Mouse (Mus musculus): ENCODE data around the gene Shq1.

The Shq1 gene

DNA sequence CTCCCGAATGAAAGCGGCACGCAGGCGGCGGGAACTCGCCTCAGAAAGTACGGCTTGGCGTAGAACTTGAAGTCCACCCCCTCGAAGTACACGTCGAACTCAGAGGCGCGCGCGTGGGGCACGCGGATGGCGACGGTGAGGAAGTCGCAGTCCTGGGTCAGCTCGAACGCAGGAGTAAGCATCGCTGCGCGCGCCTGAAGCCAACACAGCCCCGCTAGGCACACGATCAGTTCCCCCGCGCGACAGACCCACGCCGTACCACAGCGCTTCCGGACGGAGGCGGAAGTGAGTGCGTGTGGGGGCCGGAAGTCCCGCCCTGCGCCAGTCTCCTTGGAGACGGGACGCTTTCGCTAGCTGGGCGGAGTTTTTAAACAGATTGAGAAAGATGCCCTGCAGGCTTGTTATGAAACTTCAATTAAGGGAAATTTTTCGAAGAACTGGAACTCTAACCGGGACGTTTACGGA is at the start of gene Shq1:
Shq1 (minus strand) TSS at position 278 of the 465 bp plus-strand sequence.
- peak; percentile 88 for DNase-seq (ENCODE audit: low spot score)

DNA sequence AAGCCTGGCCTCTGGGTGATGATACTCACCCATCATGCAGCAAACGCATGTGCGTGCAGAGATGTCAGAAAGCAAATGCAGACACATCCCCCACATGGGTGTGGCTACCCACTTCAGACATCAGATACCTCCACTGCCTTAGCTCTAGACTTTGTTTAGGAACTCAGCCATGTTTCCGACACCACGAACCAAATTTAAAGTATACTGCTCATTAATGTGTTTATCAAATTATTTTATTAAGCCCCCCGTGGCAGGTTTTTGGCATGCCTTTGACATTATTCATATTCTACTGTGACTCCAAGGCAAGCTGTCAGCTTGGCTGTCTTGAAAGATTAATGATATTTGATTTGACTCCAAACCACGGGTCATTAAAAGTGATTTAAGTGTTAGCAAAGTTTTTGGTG is 49.1 kb upstream of the Shq1 start:
- DNase-seq (ENCODE audit: low spot score) = no peak

DNA sequence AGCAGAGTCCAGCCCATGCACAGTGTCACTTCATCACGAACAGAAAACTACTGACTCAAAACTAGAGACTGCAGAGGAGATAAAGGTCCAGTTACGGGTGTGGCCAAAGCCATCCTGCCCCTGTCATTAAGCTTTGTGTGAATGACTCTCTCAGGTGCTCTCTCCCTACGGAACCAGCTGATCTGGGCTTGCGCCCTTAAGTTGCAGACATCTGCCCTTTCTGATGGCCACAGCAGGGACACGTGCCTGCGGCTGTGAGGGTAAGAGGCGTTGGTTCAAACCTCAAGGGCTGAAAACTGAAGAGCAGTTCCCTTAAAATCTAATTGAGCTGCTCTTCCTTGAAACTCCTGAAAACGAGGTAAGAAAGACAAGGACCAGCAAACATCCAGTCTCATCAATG is 45.9 kb upstream of the Shq1 start:
- no peak for DNase-seq (ENCODE audit: low spot score)

DNA sequence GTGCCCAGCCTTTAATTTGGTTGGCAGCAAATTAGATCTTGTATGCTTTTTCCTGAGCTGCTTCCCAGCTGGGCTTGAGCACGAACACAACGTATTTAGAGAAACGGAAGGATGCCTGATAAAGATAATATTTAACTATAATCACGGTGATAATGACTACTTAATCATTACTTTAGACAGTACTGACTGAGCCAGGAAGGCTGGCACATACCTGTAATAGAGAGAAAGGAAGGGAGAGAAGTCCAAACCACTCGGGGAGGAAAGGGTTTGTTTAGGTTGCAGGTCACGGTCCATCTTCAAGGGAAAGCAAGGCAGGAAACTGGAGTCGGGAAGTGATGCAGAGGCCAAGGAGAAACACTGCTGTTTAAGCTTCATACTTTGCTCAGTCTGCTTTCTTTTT is 45.2 kb upstream of the Shq1 start:
- no peak for DNase-seq (ENCODE audit: low spot score)

DNA sequence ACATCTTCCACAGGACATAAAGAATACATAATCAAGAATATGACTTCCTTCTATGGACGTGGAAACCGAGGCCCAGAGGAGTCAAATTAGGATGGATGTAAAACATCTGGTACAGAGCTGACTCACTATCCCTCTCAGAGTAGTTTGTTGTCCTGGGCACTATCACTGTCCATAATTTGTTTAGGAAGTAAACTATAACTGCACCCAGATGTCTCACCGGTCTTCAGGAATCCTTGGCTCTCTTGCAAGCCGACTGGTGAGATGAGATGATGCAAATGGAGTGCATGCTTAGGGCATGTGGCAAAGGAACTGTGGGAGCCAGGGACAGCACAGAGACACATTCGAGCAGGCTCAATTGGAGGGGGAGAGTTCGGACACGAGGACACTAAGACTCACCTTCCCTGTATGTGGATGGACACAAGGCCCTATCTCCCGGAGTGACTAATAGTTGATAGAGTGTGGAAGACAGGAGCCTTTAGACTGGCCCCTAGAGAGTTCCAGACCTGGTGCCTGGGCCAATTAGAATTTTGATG is 44.4 kb upstream of the Shq1 start:
- no peak for DNase-seq (ENCODE audit: low spot score)

DNA sequence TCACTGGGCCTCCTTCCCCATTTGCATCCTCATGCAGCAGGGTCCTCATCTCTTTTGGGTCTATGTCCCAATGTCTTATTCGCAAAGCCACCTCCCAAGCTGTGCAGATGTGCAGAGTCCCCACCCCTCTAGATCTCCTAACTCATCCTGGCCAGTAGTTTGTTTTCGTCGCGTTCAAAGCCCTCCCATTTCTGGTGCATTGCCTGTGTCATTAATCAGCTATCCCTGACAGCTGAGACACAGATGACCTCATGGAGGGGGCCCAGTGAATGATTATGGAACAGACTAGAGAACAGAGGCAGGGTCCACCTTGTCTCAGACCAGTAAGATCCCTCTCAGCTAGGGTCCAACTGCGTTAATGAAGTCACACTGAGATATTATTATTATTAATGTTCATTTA is 39.9 kb upstream of the Shq1 start:
- no peak for DNase-seq (ENCODE audit: low spot score)

DNA sequence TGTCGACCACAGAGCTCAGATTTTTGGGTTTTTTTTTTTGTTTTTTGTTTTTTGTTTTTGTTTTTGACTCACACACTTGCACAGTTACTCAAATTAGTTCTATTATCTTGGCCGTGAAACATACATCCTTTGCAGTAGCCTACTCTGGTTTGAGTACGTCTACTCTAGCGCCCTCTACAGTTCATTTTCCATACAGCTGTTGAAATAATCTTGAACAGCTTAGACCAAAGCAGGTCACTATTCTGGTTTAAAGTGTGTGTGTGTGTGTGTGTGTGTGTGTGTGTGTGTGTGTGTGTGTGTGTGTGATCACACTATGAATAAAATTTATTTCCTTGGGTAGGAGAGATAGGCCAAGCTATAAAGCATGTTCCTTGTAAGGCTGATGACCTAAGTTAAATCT is 39.2 kb upstream of the Shq1 start:
- no peak for DNase-seq (ENCODE audit: low spot score)

DNA sequence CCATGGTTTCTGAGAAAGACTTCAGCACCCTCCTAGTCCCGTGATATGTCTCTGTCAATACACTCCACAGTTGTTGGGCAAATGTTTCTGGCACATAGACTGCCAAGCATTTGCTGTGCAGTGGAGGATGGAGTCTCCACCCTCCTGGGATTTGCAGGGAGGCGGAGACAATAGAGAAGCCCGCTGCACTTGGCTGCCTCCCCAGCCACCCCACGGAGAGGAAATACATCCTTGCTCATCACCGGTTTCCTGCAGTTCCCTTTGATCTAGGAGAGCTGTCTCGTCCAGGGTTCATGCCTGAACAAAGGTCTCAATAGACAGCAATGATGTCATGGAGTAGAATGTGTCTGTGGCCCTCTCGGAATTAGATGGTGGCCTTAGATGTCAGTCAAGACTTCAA is 38.5 kb upstream of the Shq1 start:
- DNase-seq (ENCODE audit: low spot score) = peak; percentile 47

DNA sequence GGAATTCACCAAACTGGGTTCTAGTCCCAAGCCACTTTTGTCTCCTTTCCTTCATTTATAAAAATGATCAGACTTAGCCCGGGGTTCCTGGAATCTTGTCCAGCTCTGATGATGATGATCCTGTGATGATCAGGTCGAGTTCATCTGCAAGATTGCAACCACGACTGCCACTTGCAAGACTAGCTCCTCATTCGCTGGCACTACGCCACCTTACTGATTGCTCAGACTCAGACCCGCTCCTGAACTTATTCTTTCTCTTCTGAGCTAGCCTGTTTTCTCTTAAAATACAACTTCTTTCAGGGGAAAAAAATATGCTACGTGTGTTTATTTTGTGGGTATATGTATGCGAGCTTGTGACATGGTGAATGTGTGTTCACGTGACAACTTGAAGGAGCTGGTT is 38.0 kb upstream of the Shq1 start:
- DNase-seq (ENCODE audit: low spot score) = no peak

DNA sequence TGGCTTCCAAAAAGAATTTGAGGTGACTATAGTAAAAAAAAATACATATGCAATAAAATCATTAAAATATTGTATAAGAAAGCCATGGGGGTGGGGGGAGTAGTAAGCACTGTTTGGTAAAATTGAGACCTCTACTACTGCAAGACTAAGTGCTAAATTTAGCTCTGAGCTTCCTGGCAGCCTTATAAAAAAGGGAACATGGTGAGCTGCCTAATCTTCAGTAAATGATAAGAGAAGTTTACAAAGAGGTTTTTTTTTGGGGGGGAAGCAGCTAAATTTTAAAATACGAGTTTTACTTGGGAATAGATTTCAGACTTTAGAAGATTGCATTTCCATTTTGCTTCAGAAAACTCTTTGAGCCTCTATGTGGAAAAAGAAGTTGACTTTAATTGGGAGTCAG is 37.3 kb upstream of the Shq1 start:
- DNase-seq (ENCODE audit: low spot score) = no peak

DNA sequence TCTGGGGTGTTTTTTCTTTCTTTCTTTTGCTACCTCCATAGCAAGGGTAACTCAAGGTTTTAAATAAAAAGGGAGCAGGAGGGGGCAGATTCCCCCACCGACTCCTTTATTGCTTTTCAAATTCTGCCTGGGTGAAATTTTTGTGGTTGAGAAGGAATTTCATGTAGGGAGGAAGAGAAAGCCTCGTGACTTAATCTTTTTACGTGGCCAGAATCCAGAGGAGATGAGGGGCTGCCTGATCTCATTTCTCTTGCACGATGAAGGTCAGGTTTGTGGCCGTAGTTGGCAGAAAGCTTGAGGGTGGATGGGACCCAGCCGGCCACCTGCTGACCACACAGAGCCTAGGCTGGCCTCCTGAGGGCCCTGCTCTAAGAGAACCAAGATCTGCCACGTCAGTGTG is 36.6 kb upstream of the Shq1 start:
- DNase-seq (ENCODE audit: low spot score) = peak; percentile 35

DNA sequence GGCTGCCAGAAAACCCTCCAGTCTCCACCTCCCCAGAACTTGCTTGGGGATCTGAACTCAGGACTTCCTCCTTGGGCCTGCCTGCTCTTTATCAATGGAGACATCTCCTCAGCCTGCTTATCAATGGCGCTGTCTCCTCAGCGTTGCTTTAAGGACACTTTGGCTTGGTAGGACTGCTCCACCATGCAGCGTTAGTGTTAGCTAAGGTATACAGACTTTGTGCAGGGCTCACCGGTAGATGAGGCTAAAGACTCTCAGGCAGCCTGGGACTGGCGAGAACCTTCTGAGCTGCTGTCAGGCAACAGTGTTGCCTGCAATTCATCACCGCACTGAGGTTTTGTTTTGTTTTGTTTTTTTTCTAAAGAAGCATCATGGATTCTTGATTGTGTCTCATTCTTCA is 35.9 kb upstream of the Shq1 start:
- no peak for DNase-seq (ENCODE audit: low spot score)

DNA sequence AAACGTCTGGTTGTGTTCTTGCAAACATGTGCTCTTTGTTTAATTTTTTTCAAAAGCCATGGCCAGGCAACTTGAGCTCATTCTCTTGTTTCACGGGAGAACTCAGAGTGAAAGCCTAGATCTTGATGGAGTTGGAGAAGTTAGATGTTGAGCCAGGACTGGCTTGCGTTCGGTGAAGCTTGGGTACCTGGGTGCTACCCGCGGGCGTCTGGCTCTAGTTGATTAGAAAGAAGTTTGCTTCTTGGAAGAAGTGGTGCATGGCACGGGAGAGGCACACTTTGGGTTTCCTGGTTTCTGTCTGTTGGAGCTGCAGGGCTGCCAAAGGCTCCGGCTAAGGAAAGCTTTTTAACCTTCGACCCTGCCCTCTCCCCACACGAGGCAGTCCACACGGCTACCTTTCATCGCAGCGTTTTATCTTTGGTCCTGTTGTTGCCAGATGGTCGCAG is 34.4 kb upstream of the Shq1 start:
- no peak for DNase-seq (ENCODE audit: low spot score)

DNA sequence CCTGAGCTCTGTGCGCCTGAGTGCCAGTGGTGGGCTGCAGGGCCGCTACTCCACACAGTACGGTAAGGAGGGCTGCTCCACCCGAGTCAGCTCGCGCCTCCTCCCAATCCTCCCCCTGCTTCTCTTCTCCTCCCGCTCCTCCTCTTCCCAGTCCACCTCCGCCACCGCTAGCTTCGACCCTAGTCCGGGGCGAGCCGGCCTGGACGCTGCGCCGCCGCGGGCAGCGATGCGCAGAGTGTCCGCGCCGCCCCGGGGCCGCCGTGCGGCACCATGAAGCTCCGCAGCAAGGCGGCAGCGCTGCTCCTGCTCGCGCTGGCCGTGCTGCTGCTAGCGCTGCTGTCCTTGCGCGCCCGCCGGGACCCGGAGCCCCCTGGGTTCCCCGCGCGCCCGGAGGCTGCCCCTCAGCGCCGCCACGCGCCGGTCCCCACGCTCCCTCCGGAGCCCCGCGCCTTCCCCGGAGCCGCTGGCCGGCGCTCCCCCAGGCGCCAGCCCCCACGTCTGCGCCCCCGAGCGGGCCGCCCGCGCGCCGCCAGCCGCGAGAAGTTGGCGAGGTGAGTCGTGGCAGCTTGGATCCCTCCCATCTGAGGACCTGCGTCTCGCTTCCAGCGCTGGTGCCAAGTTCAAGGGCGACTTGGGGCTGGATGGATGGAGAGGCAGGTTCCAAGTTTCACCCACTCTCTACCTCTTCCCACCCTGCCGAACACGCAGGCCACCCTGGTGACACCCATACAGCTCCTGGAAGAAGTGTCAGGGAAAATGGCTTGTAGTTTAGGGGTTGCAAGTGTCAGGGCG is 33.8 kb upstream of the Shq1 start, which contains the start of gene Gxylt2:
Gxylt2 (plus strand) TSS at position 161 of the 792 bp plus-strand sequence.
- DNase-seq (ENCODE audit: low spot score) = peak; percentile 48

DNA sequence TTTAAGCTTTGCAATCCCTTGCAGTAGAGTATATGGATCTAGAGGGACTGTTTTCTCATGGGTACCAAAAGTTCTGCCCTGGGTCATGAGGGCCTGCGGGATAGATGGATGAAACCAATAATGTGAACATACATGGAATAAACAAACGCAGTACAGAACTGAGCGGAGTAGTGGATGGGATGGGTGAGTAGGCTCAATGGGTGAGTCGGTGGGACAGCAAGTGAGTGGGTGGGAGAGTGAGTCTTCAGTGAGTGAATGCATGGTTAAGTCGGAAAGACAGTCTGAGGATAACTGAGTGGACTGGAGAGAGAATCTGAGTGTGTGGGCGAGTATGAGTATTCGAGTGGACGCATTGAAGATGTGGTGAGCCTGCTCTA is 33.2 kb upstream of the Shq1 start:
- DNase-seq (ENCODE audit: low spot score) = no peak

DNA sequence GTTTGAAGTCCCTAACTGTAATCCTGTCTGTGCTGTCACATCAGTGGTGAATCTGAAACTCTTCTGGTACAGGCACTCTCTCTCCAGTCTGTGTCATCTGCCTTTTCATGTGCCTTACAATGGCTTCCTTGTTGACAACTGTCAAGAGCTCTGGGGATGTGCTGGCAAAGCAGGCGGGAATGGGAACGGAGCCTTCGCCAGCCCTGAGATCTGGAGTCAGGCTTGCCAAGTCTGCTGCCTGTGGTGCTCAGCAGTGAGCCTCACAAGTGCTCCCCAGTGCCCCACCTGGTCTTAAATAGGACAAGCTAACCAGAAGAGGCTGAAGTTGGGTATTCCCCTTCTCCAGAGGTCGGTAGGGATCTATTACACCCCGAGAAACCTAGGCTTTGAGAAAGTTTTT is 29.8 kb upstream of the Shq1 start:
- DNase-seq (ENCODE audit: low spot score) = no peak

DNA sequence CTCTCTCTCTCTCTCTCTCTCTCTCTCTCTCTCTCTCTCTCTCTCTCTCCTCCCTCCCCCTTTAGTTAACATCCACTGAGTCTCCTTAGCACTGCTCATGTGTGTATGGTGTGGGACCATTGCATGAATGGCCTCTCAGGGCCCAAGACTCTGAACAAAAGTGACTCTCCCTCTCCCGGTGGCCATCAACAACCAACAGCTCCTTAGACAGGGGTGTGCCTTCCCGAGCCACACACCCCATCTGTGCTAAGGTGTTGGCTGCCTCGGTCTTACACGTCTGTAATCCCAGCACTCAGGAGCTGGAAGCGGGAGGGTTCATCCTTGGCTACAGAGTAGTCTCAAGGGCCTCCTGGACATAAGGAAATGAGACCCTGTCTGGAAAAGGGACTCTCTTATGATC is 29.0 kb upstream of the Shq1 start:
- DNase-seq (ENCODE audit: low spot score) = no peak

DNA sequence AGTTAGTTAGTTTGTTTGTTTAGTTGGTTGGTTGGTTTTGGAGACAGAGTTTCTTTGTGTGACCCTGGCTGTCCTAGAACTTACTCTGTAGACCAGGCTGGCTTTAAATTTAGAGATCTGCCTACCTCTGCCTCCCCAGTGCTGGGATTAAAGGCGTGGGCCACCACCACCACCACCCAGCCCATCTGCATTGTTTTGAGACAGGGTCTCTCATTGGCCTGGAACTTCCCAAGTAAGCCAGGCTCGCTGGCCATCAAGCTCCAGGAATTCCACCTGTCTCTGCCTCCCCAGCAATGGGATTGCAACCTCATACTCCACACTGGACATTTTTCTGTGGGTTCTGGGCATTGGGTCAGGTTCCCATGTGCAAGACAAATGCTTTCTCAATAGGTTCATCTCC is 15.4 kb upstream of the Shq1 start:
- DNase-seq (ENCODE audit: low spot score) = no peak

DNA sequence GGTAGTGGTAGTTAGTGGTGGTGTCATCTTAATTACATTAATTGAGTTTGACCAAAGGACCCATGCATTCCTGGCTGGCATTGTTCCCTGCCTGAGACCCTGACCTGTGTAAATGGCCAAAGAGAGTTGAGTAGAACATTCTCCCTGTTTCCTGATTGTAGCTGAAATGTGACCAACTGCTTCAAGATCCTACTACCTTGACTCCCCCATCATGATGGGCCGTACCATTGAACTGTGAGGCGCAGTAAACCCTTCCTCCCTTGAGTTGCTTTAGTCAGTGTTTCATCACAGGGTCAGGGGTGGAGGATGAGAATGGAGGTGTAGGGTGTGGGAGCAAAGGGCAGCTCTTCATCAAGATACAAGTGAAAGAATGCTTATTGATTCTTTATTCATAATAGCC is 7.7 kb upstream of the Shq1 start:
- DNase-seq (ENCODE audit: low spot score) = no peak

DNA sequence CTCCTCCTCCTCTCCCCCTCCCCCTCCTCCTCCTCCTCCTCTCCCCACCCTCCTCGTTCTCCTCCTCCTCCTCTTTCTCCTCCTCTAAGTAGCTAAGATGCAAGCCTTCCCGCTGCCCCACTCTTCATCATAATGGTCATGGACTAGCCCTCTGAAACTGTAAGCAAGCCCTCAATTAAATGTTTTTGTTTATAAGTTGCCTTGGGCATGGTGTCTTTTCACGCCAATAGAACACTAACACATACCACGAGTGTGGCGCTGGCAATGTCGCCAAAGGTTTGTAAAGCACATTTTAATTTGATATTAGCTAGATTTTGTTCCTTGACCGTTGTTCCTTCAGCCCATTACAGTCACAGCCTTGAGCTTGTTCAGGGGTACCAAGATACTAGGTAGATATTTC is 5.5 kb upstream of the Shq1 start:
- no peak for DNase-seq (ENCODE audit: low spot score)

DNA sequence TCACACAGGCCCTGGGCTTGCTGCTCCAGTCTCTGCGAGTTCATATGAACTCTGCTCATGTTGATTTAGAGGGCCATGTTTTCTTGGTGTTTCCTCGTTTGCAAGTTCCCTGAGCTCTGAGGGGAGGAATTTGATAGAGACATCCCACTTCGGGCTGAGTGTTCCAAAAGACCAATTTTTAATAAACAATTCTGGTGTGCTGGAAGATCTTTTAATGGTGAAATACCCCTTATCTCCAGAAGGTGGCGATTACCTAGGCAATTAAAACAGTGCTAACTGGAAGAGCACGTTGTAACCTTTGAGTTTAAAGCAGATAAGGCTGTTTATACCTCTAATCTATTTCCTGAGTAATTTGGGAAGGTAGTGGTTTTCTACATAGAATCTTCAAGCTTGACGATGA is 4.0 kb upstream of the Shq1 start:
- DNase-seq (ENCODE audit: low spot score) = no peak

DNA sequence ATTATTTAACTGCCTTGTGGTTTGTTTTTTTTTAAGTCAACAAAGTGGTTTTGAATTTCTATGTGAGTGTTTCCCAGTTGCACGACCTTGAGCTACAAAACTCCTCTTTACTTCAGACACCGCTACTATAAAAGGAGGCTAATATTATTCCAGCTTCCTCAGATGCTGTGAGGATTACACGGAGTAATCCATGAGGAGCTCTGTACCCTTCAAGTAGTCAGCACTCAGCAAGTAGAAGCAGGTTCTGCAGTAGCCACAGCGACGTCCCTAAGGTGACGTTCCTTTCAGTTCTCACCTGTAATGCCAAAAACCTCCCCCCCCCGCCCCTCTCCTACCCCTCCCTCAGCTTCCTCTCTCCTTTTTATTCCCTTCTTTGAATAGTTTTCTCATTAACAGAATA is 444 bp upstream of the Shq1 start:
- no peak for DNase-seq (ENCODE audit: low spot score)

DNA sequence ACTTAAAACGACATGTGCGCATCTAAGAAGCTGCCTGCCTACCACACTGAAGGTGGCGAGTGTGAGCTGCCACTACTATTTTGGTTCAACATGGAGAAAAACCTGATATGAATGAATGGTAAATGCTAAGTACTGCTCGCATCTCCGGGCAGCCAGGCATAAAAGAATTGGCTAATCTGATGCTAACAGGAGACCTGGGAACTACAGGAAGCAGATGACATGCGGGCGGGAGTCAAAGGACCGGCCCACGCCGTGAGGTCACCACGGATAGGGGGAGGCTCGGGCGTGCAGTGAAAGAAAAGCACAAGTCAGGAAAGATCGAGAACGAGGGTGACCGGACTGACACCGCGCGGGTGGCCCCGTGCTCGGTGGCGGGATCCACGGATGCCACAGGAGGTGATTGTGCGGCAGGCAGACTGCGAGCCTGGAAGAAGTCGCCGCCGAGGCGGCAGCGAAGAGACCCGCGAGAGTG is 551 bp downstream of the Shq1 start:
- DNase-seq (ENCODE audit: low spot score) = peak; percentile 59

DNA sequence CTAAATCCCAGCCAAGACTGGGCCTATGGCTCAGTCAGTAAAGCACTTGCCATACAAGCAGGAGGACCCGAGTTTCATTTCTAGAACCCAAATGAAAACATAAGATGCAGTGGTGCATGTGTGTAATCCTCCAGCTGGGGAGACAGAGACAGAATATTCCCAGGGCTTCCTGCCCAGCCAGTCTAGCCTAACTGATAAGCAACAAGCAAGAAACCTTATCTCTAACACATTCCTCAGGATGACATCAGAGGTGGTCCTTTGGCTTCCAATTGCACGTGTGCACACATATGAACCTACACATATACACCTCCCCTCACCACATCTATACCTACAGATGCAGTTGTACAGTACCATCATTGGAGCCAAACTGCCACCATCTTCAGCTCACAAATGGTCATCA is 2.1 kb downstream of the Shq1 start:
- DNase-seq (ENCODE audit: low spot score) = no peak

Data from urinary bladder, postnatal 14 days (tissue).